Comparison of ENCODE assay signal across 8 mouse cellular contexts in genomic region chr3:31149706-31150105, GRCm38 (mm10). TPM values are rescaled to one million over a fixed set of nuclear protein-coding genes. Genes with fewer than 3 reads are reported as not detected.
DNase-seq lines count a peak whose midpoint lies in the region; ATAC-seq lines count a peak whose summit lies in the region.

Cldn11 (plus strand) TSS chr3:31149920.

- H3K36me3 ChIP-seq in megakaryocyte, embryonic 14.5 days (replicated peaks; ENCODE audit: low read length) = no peaks in the 10 kb centered on the region
- H3K36me3 ChIP-seq in hindbrain, embryonic 12.5 days = no peaks in the 10 kb centered on the region

- no peak for ATAC-seq in megakaryocyte, adult 5-6 weeks (ENCODE audit: poor library complexity, severe bottlenecking)
- peak; percentile 86 for ATAC-seq in hindbrain, embryonic 12.5 days (ENCODE audit: low FRiP score)
- ATAC-seq in megakaryocyte progenitor cell, adult 5-6 weeks (replicated peaks; ENCODE audit: poor library complexity) = peak; percentile 18

- H3K27ac ChIP-seq in hindbrain, embryonic 12.5 days = no peak within 1 kb of the TSS

- under 1% methylated on average over 31 of the region's 33 CpGs for WGBS in hindbrain, embryonic 12.5 days

- DNase-seq in embryo, embryonic 11 days = peak; percentile 87
- DNase-seq in left cerebral cortex, postnatal 14 days (ENCODE audit: low spot score in 2 of 2) = peak in 1 of 2 experiments; percentile 33
- DNase-seq in testis, postnatal 14 days (ENCODE audit: low spot score) = peak; percentile 76
- DNase-seq in adipocyte (ENCODE audit: low spot score) = no peak

- intact Hi-C loops in left cerebral cortex, postnatal 14 days (cut with DNase I) = loop anchor here (5.0 to 10.0 kb wide), 3 partner anchors 155 to 1168 kb away; no protein-coding TSS in a partner anchor

- peaks cover 60% of the 10 kb centered on the region for H3K27me3 ChIP-seq in megakaryocyte, embryonic 14.5 days (replicated peaks)
- peaks cover 32% of the 10 kb centered on the region for H3K27me3 ChIP-seq in hindbrain, embryonic 12.5 days

- H3K4me1 ChIP-seq in megakaryocyte, embryonic 14.5 days = peaks cover 16% of the 10 kb centered on the region
- peaks cover 8% of the 10 kb centered on the region; the same call in 1 of the 2 replicates for H3K4me1 ChIP-seq in hindbrain, embryonic 12.5 days

- H3K4me3 ChIP-seq in megakaryocyte, embryonic 14.5 days (replicated peaks) = peak within 1 kb of the TSS; percentile 80
- H3K4me3 ChIP-seq in hindbrain, embryonic 12.5 days = peak within 1 kb of the TSS; percentile 40

- H3K9me3 ChIP-seq in megakaryocyte, embryonic 14.5 days = no peaks in the 10 kb centered on the region
- no peaks in the 10 kb centered on the region for H3K9me3 ChIP-seq in hindbrain, embryonic 12.5 days (replicated peaks)

- H3K9ac ChIP-seq in hindbrain, embryonic 12.5 days = peak within 1 kb of the TSS; percentile 59

- H3K4me2 ChIP-seq in hindbrain, embryonic 12.5 days (replicated peaks) = peak within 1 kb of the TSS; percentile 88

RNA-seq across cellular contexts. Expression of gene Cldn11, which starts in this region (rescaled TPM):
- polyA plus RNA-seq in megakaryocyte, embryonic 14.5 days (2012; ENCODE audit: insufficient read depth, low replicate concordance) = not detected in 2 replicates
- not detected in 2 replicates for total RNA-seq in megakaryocyte, adult 5-6 weeks (2015)
- not detected in 2 replicates for total RNA-seq in megakaryocyte, adult 5-6 weeks (2017)
- polyA plus RNA-seq in hindbrain, embryonic 12.5 days (2016; fragmentation: Nextera tagmentation; extraction: Ambion mirVana) = 31.2 and 31.3 TPM in 2 replicates
- total RNA-seq in left cerebral cortex, postnatal 14 days (2021) = 100 to 1,000 TPM in 1 of 2 experiments, 10 to 100 TPM in 1; 80.3 to 138 TPM
- total RNA-seq in megakaryocyte progenitor cell, adult 5-6 weeks (2015) = not detected in 2 replicates
- not detected in 2 replicates for total RNA-seq in megakaryocyte progenitor cell, adult 5-6 weeks (2017)

Comparison
In these comparisons a context has a peak if more than half of its experiments do, and no peak if none do; other contexts are left out.
1. RNA of gene Cldn11 (total RNA-seq): 80.3 to 138 TPM in left cerebral cortex, postnatal 14 days; not detected in megakaryocyte, adult 5-6 weeks and not detected in megakaryocyte progenitor cell, adult 5-6 weeks; every median in the first group is over 10 times any median in the second.
2. RNA of gene Cldn11 (polyA plus RNA-seq): 31.2 to 31.3 TPM in hindbrain, embryonic 12.5 days; not detected in megakaryocyte, embryonic 14.5 days; every median in the first group is over 10 times any median in the second.
3. Peak in ATAC-seq in megakaryocyte progenitor cell, adult 5-6 weeks; RNA of the gene not detected or under 1 TPM.